Mouse (Mus musculus) limb, embryonic 13.5 days (tissue): ENCODE measurements at regions not wholly inside any gene's neighbourhood (a gene's known extent, or its start where the extent isn't known, plus 50 kb on each side); places are given as distances from the start of the nearest gene placed in this dataset.
A peak's percentile ranks its signal among the peaks of the same experiment; 100 is the strongest.

ENCODE experiments used
- ATAC-seq: fragments of 200-750 bp; cut with Nextera tagmentation; 2 replicates; pipeline ENCODE4 v1.8.0; 2017; ENCODE audit warnings: low read depth, moderate number of reproducible peaks, moderate TSS enrichment; ENCODE audit not compliant: low FRiP score
- H3K27ac ChIP-seq: fragments of 300-500 bp; sonication (generic); 2 replicates; pipeline ENCODE4 v1.5.1; 2015; ENCODE audit warnings: inconsistent platforms, mild to moderate bottlenecking, moderate library complexity
- H3K27me3 ChIP-seq: fragments of 300-500 bp; sonication (generic); 2 replicates; pipeline ENCODE4 v1.6.1; 2015; ENCODE audit warnings: mild to moderate bottlenecking, inconsistent platforms
- H3K36me3 ChIP-seq: fragments of 300-500 bp; sonication (generic); 2 replicates; pipeline ENCODE4 v1.6.1; 2015; ENCODE audit warnings: inconsistent platforms, mild to moderate bottlenecking, moderate library complexity
- H3K4me1 ChIP-seq: fragments of 300-500 bp; sonication (generic); 2 replicates; pipeline ENCODE4 v1.6.1; 2015; ENCODE audit warnings: inconsistent platforms
- H3K4me2 ChIP-seq: fragments of 300-500 bp; sonication (generic); replicated peaks from 2 replicates; pipeline ENCODE4 v1.6.1; 2015; ENCODE audit warnings: inconsistent platforms, mild to moderate bottlenecking, moderate library complexity
- H3K4me3 ChIP-seq: fragments of 300-500 bp; sonication (generic); 2 replicates; pipeline ENCODE4 v1.5.1; 2015; ENCODE audit warnings: moderate library complexity, mild to moderate bottlenecking, inconsistent platforms
- H3K9ac ChIP-seq: fragments of 300-500 bp; sonication (generic); 2 replicates; pipeline ENCODE4 v1.6.1; 2015; ENCODE audit warnings: mild to moderate bottlenecking, inconsistent platforms
- H3K9me3 ChIP-seq: fragments of 300-500 bp; sonication (generic); 2 replicates; pipeline ENCODE4 v1.6.1; 2016; ENCODE audit warnings: inconsistent platforms
- WGBS: fragments of 180-500 bp; shearing (Covaris S2); methylation state at CpG from one replicate; pipeline ENCODE4 v1.1.7; 2015; 5-methylcytosine and 5-hydroxymethylcytosine counted together

- no peak for ATAC-seq
- no peaks in the 10 kb centered on the region for H3K9me3 ChIP-seq
- no peaks in the 10 kb centered on the region for H3K36me3 ChIP-seq
- H3K4me2 ChIP-seq, result no peak overlapping the region
- WGBS, result 53% methylated on average over 5 of the region's 5 CpGs
- no peak overlapping the region for H3K9ac ChIP-seq
- no peaks in the 10 kb centered on the region for H3K27me3 ChIP-seq
- H3K4me3 ChIP-seq, result no peak overlapping the region
- H3K4me1 ChIP-seq, result peaks cover 6% of the 10 kb centered on the region; the same call in 1 of the 2 replicates
- H3K27ac ChIP-seq, result no peak overlapping the region
Measured at GRCm38 (mm10) chr4:127678437-127678836, 292.3 kb downstream of the CK137956 start.

GRCm38 (mm10) chr4:127675745-127676315, 294.9 kb downstream of the CK137956 start:
- H3K27ac ChIP-seq, result no peak overlapping the region
- 31% methylated on average over 16 of the region's 16 CpGs for WGBS
- H3K4me1 ChIP-seq, result peaks cover 12% of the 10 kb centered on the region
- H3K4me3 ChIP-seq, result no peak overlapping the region
- ATAC-seq, result no peak
- H3K4me2 ChIP-seq, result no peak overlapping the region
- no peaks in the 10 kb centered on the region for H3K9me3 ChIP-seq
- no peaks in the 10 kb centered on the region for H3K36me3 ChIP-seq
- H3K9ac ChIP-seq, result no peak overlapping the region
- H3K27me3 ChIP-seq, result no peaks in the 10 kb centered on the region

- H3K9me3 ChIP-seq, result peaks cover 4% of the 10 kb centered on the region; the same call in 1 of the 2 replicates
- no peak for ATAC-seq
- H3K4me3 ChIP-seq, result no peak overlapping the region
- H3K27me3 ChIP-seq, result no peaks in the 10 kb centered on the region
- 94% methylated on average over 1 of the region's 1 CpGs for whole genome bisulfite sequencing
- H3K4me1 ChIP-seq, result peaks cover 7% of the 10 kb centered on the region
- no peak overlapping the region for H3K9ac ChIP-seq
- no peak overlapping the region for H3K27ac ChIP-seq
- no peak overlapping the region for H3K4me2 ChIP-seq
- H3K36me3 ChIP-seq, result no peaks in the 10 kb centered on the region
Measured at GRCm38 (mm10) chr4:127659950-127660349, 302.0 kb upstream of the Gjb5 start.

GRCm38 (mm10) chr4:127651601-127652000, 293.6 kb upstream of the Gjb5 start:
- no peak overlapping the region for H3K9ac ChIP-seq
- H3K27me3 ChIP-seq, result no peaks in the 10 kb centered on the region
- 57% methylated on average over 5 of the region's 5 CpGs for WGBS
- no peak overlapping the region for H3K4me2 ChIP-seq
- H3K4me1 ChIP-seq, result peaks cover 12% of the 10 kb centered on the region; the same call in 1 of the 2 replicates
- H3K36me3 ChIP-seq, result no peaks in the 10 kb centered on the region
- no peak for ATAC-seq
- H3K9me3 ChIP-seq, result no peaks in the 10 kb centered on the region
- no peak overlapping the region for H3K4me3 ChIP-seq
- H3K27ac ChIP-seq, result no peak overlapping the region

- Histone ChIP-seq H3K27me3 (no peaks in the 10 kb centered on the region), H3K36me3 (no peaks in the 10 kb centered on the region), H3K9me3 (no peaks in the 10 kb centered on the region), H3K4me1 (peaks cover 14% of the 10 kb centered on the region; the same call in 1 of the 2 replicates), H3K27ac (no peak overlapping the region), H3K4me3 (no peak overlapping the region), H3K9ac (no peak overlapping the region), H3K4me2 (no peak overlapping the region)
- ATAC-seq, result no peak
- WGBS, result 43% methylated on average over 5 of the region's 5 CpGs
Measured at GRCm38 (mm10) chr4:127648011-127648410, 290.0 kb upstream of the Gjb5 start.

GRCm38 (mm10) chr4:127647189-127647588, 289.2 kb upstream of the Gjb5 start:
- ATAC-seq, result no peak
- Histone ChIP-seq H3K4me3 (no peak overlapping the region), H3K9me3 (no peaks in the 10 kb centered on the region), H3K27me3 (no peaks in the 10 kb centered on the region), H3K36me3 (no peaks in the 10 kb centered on the region), H3K27ac (no peak overlapping the region), H3K4me2 (no peak overlapping the region), H3K4me1 (peaks cover 21% of the 10 kb centered on the region; the same call in 1 of the 2 replicates), H3K9ac (no peak overlapping the region)
- WGBS, result 39% methylated on average over 8 of the region's 8 CpGs

- Histone ChIP-seq H3K9me3 (no peaks in the 10 kb centered on the region), H3K4me1 (peaks cover 36% of the 10 kb centered on the region), H3K27ac (no peak overlapping the region), H3K4me2 (0 out of 2 replicates have a peak overlapping the region, but pooled peaks have one; percentile 12), H3K4me3 (no peak overlapping the region), H3K36me3 (no peaks in the 10 kb centered on the region), H3K27me3 (no peaks in the 10 kb centered on the region), H3K9ac (no peak overlapping the region)
- WGBS, result 32% methylated on average over 14 of the region's 14 CpGs
- ATAC-seq, result peak; percentile 83
Measured at GRCm38 (mm10) chr4:127640251-127641085, 282.5 kb upstream of the Gjb5 start.

- H3K27ac ChIP-seq, result no peak overlapping the region
- ATAC-seq, result peak; percentile 12; the same call in 1 of the 2 replicates
- 90% methylated on average over 3 of the region's 3 CpGs for WGBS
Measured at GRCm38 (mm10) chr4:127639765-127640164, 281.8 kb upstream of the Gjb5 start.

GRCm38 (mm10) chr4:127636934-127637333, 279.0 kb upstream of the Gjb5 start:
- no peak for ATAC-seq
- WGBS, result 53% methylated on average over 11 of the region's 11 CpGs
- no peak overlapping the region for H3K9ac ChIP-seq
- H3K27me3 ChIP-seq, result no peaks in the 10 kb centered on the region
- peaks cover 24% of the 10 kb centered on the region for H3K4me1 ChIP-seq
- no peaks in the 10 kb centered on the region for H3K9me3 ChIP-seq
- no peak overlapping the region for H3K4me2 ChIP-seq
- H3K36me3 ChIP-seq, result no peaks in the 10 kb centered on the region
- H3K27ac ChIP-seq, result no peak overlapping the region
- no peak overlapping the region for H3K4me3 ChIP-seq

More at GRCm38 (mm10) chr4:127639765-127640164, 281.8 kb upstream of the Gjb5 start:
- Histone ChIP-seq H3K9ac (no peak overlapping the region), H3K36me3 (no peaks in the 10 kb centered on the region), H3K9me3 (no peaks in the 10 kb centered on the region), H3K4me2 (no peak overlapping the region), H3K27me3 (no peaks in the 10 kb centered on the region), H3K4me1 (peaks cover 36% of the 10 kb centered on the region), H3K4me3 (no peak overlapping the region)

- no peak for ATAC-seq
- Histone ChIP-seq H3K4me3 (no peak overlapping the region), H3K4me2 (no peak overlapping the region), H3K4me1 (peaks cover 7% of the 10 kb centered on the region), H3K27me3 (no peaks in the 10 kb centered on the region), H3K36me3 (no peaks in the 10 kb centered on the region), H3K9me3 (no peaks in the 10 kb centered on the region), H3K9ac (no peak overlapping the region), H3K27ac (no peak overlapping the region)
- 44% methylated on average over 8 of the region's 8 CpGs for WGBS
Measured at GRCm38 (mm10) chr4:127635262-127635661, 277.3 kb upstream of the Gjb5 start.

- Histone ChIP-seq H3K27ac (no peak overlapping the region), H3K4me2 (no peak overlapping the region), H3K9me3 (no peaks in the 10 kb centered on the region), H3K4me1 (no peaks in the 10 kb centered on the region), H3K4me3 (no peak overlapping the region), H3K27me3 (no peaks in the 10 kb centered on the region), H3K9ac (no peak overlapping the region), H3K36me3 (no peaks in the 10 kb centered on the region)
- peak; percentile 86 for ATAC-seq
- 5% methylated on average over 14 of the region's 14 CpGs for WGBS
Measured at GRCm38 (mm10) chr4:127619870-127620269, 261.9 kb upstream of the Gjb5 start.

- no peak overlapping the region for H3K27ac ChIP-seq
- H3K9ac ChIP-seq, result no peak overlapping the region
- no peaks in the 10 kb centered on the region for H3K9me3 ChIP-seq
- H3K4me3 ChIP-seq, result no peak overlapping the region
- ATAC-seq, result no peak
- H3K36me3 ChIP-seq, result no peaks in the 10 kb centered on the region
- WGBS, result 50% methylated on average over 8 of the region's 8 CpGs
- no peaks in the 10 kb centered on the region for H3K4me1 ChIP-seq
- no peak overlapping the region for H3K4me2 ChIP-seq
- no peaks in the 10 kb centered on the region for H3K27me3 ChIP-seq
Measured at GRCm38 (mm10) chr4:127612761-127613160, 254.8 kb upstream of the Gjb5 start.
